Mouse (Mus musculus) forebrain, embryonic 15.5 days (tissue): ENCODE results near the gene Golt1b. TPM values are rescaled to one million over a fixed set of nuclear protein-coding genes. Genes with fewer than 3 reads are reported as not detected.
"Not testable (repeated sequence)": the region's sequence is repeated elsewhere in the genome, so short reads cannot be mapped to it uniquely, and the experiment has no call there.

Experiments
- ATAC-seq: fragments of 200-750 bp; cut with Nextera tagmentation; replicated peaks from 2 replicates; pipeline ENCODE4 v1.8.0; 2017; ENCODE audit warnings: mild to moderate bottlenecking, moderate TSS enrichment, moderate library complexity
- H3K27ac ChIP-seq: fragments of 300-500 bp; sonication (generic); replicated peaks from 2 replicates; pipeline ENCODE4 v1.5.1; 2015; ENCODE audit warnings: mild to moderate bottlenecking, inconsistent platforms
- H3K27me3 ChIP-seq: fragments of 300-500 bp; sonication (generic); 2 replicates; pipeline ENCODE4 v1.6.1; 2015; ENCODE audit warnings: inconsistent platforms
- H3K36me3 ChIP-seq: fragments of 300-500 bp; sonication (generic); 2 replicates; pipeline ENCODE4 v1.6.1; 2015; ENCODE audit warnings: mild to moderate bottlenecking, inconsistent platforms
- H3K4me1 ChIP-seq: fragments of 300-500 bp; sonication (generic); 2 replicates; pipeline ENCODE4 v1.6.1; 2015; ENCODE audit warnings: inconsistent platforms
- H3K4me2 ChIP-seq: fragments of 300-500 bp; sonication (generic); replicated peaks from 2 replicates; pipeline ENCODE4 v1.6.1; 2015; ENCODE audit warnings: mild to moderate bottlenecking, inconsistent platforms
- H3K4me3 ChIP-seq: fragments of 300-500 bp; sonication (generic); 2 replicates; pipeline ENCODE4 v1.5.1; 2015; ENCODE audit warnings: mild to moderate bottlenecking, inconsistent platforms
- H3K9ac ChIP-seq: fragments of 300-500 bp; sonication (generic); replicated peaks from 2 replicates; pipeline ENCODE4 v1.6.1; 2015; ENCODE audit warnings: mild to moderate bottlenecking, inconsistent platforms
- H3K9me3 ChIP-seq: fragments of 300-500 bp; sonication (generic); 2 replicates; pipeline ENCODE4 v1.6.1; 2016; ENCODE audit warnings: inconsistent platforms
- WGBS: fragments of 180-500 bp; shearing (Covaris S2); methylation state at CpG from one replicate; pipeline ENCODE4 v1.1.7; 2015; ENCODE audit warnings: mixed read lengths; 5-methylcytosine and 5-hydroxymethylcytosine counted together
- polyA plus RNA-seq: library from polyadenylated mRNA; unstranded; fragments of >200 nt; fragmentation: Nextera tagmentation; extraction: Ambion mirVana; gene quantifications from 2 replicates; pipeline ENCODE4 v1.2.1, GENCODE M21; 2015

Golt1b gene
- polyA plus RNA-seq = 80.6 and 85.5 TPM in 2 replicates

GRCm38 (mm10) chr6:142387011-142387754 lies at the start of gene Golt1b, which contains the start of gene Recql:
Gene Golt1b (plus strand): TSS chr6:142387221.
Gene Recql (minus strand): TSS chr6:142387087.
- H3K9me3 ChIP-seq = no peaks in the 10 kb centered on the region
- ATAC-seq = peak; percentile 100
- no peaks in the 10 kb centered on the region for H3K27me3 ChIP-seq
- H3K27ac ChIP-seq = peak within 1 kb of the TSS; percentile 42; the same call in 1 of the 2 replicates
- H3K36me3 ChIP-seq = no peaks in the 10 kb centered on the region
- H3K9ac ChIP-seq = peak within 1 kb of the TSS; percentile 84
- H3K4me2 ChIP-seq = peak within 1 kb of the TSS; percentile 80
- peak within 1 kb of the TSS; percentile 97 for H3K4me3 ChIP-seq
- peaks cover 26% of the 10 kb centered on the region for H3K4me1 ChIP-seq
- whole genome bisulfite sequencing = under 1% methylated on average over 85 of the region's 87 CpGs

GRCm38 (mm10) chr6:142338961-142339360 lies 48.1 kb upstream of the Golt1b start:
- WGBS = 57% methylated on average over 2 of the region's 2 CpGs
- Histone ChIP-seq H3K4me3 (no peak overlapping the region), H3K36me3 (no peaks in the 10 kb centered on the region), H3K4me2 (no peak overlapping the region), H3K9me3 (no peaks in the 10 kb centered on the region), H3K27ac (no peak overlapping the region), H3K27me3 (no peaks in the 10 kb centered on the region), H3K9ac (no peak overlapping the region), H3K4me1 (no peaks in the 10 kb centered on the region)
- no peak for ATAC-seq

GRCm38 (mm10) chr6:142339576-142339975 lies 47.4 kb upstream of the Golt1b start:
- no peak overlapping the region for H3K9ac ChIP-seq
- 65% methylated on average over 2 of the region's 2 CpGs for WGBS
- H3K4me2 ChIP-seq = no peak overlapping the region
- no peak for ATAC-seq
- no peaks in the 10 kb centered on the region for H3K4me1 ChIP-seq
- H3K27me3 ChIP-seq = no peaks in the 10 kb centered on the region
- no peak overlapping the region for H3K4me3 ChIP-seq
- no peaks in the 10 kb centered on the region for H3K9me3 ChIP-seq
- H3K27ac ChIP-seq = no peak overlapping the region
- no peaks in the 10 kb centered on the region for H3K36me3 ChIP-seq

- H3K27me3 ChIP-seq = no peaks in the 10 kb centered on the region
- WGBS = 77% methylated on average over 2 of the region's 2 CpGs
- no peak overlapping the region for H3K27ac ChIP-seq
- H3K9ac ChIP-seq = no peak overlapping the region
- H3K4me3 ChIP-seq = no peak overlapping the region
- no peak for ATAC-seq
- H3K9me3 ChIP-seq = no peaks in the 10 kb centered on the region
- peaks cover 12% of the 10 kb centered on the region for H3K4me1 ChIP-seq
- no peak overlapping the region for H3K4me2 ChIP-seq
- peaks cover 3% of the 10 kb centered on the region; the same call in 1 of the 2 replicates for H3K36me3 ChIP-seq
These were observed 43.5 kb upstream of the Golt1b start for GRCm38 (mm10) chr6:142343561-142343960.

- Histone ChIP-seq H3K4me3 (peak within 1 kb of the TSS; percentile 95), H3K4me2 (peak within 1 kb of the TSS; percentile 47), H3K36me3 (peaks cover 21% of the 10 kb centered on the region), H3K9me3 (no peaks in the 10 kb centered on the region), H3K27me3 (no peaks in the 10 kb centered on the region), H3K4me1 (peaks cover 12% of the 10 kb centered on the region), H3K9ac (peak within 1 kb of the TSS; percentile 67), H3K27ac (peak within 1 kb of the TSS; percentile 92)
- peak; percentile 97 for ATAC-seq
- WGBS = under 1% methylated on average over 48 of the region's 48 CpGs
These were observed 41.5 kb upstream of the Golt1b start, which contains the start of gene Pyroxd1 for GRCm38 (mm10) chr6:142345440-142346038. Gene Pyroxd1 (plus strand): TSS chr6:142345654.

GRCm38 (mm10) chr6:142346181-142347110 lies 40.6 kb upstream of the Golt1b start:
- WGBS = 61% methylated on average over 12 of the region's 12 CpGs
- H3K4me2 ChIP-seq = peak overlapping the region; percentile 47

GRCm38 (mm10) chr6:142347431-142348385 lies 39.3 kb upstream of the Golt1b start:
- H3K27ac ChIP-seq = no peak overlapping the region

More at GRCm38 (mm10) chr6:142346181-142347110, 40.6 kb upstream of the Golt1b start:
- peak overlapping the region; percentile 92; the same call in 1 of the 2 replicates for H3K27ac ChIP-seq
- ATAC-seq = no peak
- no peaks in the 10 kb centered on the region for H3K9me3 ChIP-seq
- peaks cover 12% of the 10 kb centered on the region for H3K4me1 ChIP-seq
- H3K27me3 ChIP-seq = no peaks in the 10 kb centered on the region
- H3K4me3 ChIP-seq = peak overlapping the region; percentile 95
- H3K36me3 ChIP-seq = peaks cover 29% of the 10 kb centered on the region
- H3K9ac ChIP-seq = peak overlapping the region; percentile 67

GRCm38 (mm10) chr6:142352099-142352498 lies 34.9 kb upstream of the Golt1b start:
- ATAC-seq = not testable (repeated sequence)

More at GRCm38 (mm10) chr6:142347431-142348385, 39.3 kb upstream of the Golt1b start:
- no peak overlapping the region for H3K9ac ChIP-seq
- WGBS = 69% methylated on average over 11 of the region's 11 CpGs
- no peaks in the 10 kb centered on the region for H3K27me3 ChIP-seq
- peaks cover 12% of the 10 kb centered on the region for H3K4me1 ChIP-seq
- H3K4me2 ChIP-seq = no peak overlapping the region
- H3K36me3 ChIP-seq = peaks cover 40% of the 10 kb centered on the region
- no peaks in the 10 kb centered on the region for H3K9me3 ChIP-seq
- no peak overlapping the region for H3K4me3 ChIP-seq
- no peak for ATAC-seq

GRCm38 (mm10) chr6:142357106-142357505 lies 29.9 kb upstream of the Golt1b start:
- H3K27me3 ChIP-seq = no peaks in the 10 kb centered on the region
- no peak overlapping the region for H3K4me3 ChIP-seq
- ATAC-seq = no peak
- H3K9me3 ChIP-seq = no peaks in the 10 kb centered on the region
- no peak overlapping the region for H3K27ac ChIP-seq
- no peaks in the 10 kb centered on the region for H3K4me1 ChIP-seq
- no peak overlapping the region for H3K4me2 ChIP-seq
- H3K36me3 ChIP-seq = peaks cover 79% of the 10 kb centered on the region
- no peak overlapping the region for H3K9ac ChIP-seq
- 77% methylated on average over 7 of the region's 7 CpGs for WGBS

More at GRCm38 (mm10) chr6:142352099-142352498, 34.9 kb upstream of the Golt1b start:
- not testable (repeated sequence) for H3K27ac ChIP-seq, H3K4me2 ChIP-seq, H3K4me3 ChIP-seq, H3K4me1 ChIP-seq, H3K9ac ChIP-seq, H3K27me3 ChIP-seq, H3K9me3 ChIP-seq
- peaks cover 71% of the 10 kb centered on the region for H3K36me3 ChIP-seq
- 92% methylated on average over 3 of the region's 3 CpGs for WGBS

- Histone ChIP-seq H3K4me2 (no peak overlapping the region), H3K9me3 (no peaks in the 10 kb centered on the region), H3K27me3 (no peaks in the 10 kb centered on the region), H3K27ac (no peak overlapping the region), H3K9ac (no peak overlapping the region), H3K4me1 (no peaks in the 10 kb centered on the region), H3K36me3 (peaks cover 80% of the 10 kb centered on the region), H3K4me3 (no peak overlapping the region)
- ATAC-seq = no peak
- WGBS = 92% methylated on average over 6 of the region's 6 CpGs
These were observed 25.0 kb upstream of the Golt1b start for GRCm38 (mm10) chr6:142362036-142362435.
